Mouse (Mus musculus) spleen, postnatal 4 days (tissue): Measurements from ENCODE around the gene Castor1.
"Not testable (repeated sequence)": the region's sequence is repeated elsewhere in the genome, so short reads cannot be mapped to it uniquely, and the experiment has no call there.

Experiments used
- DNase-seq, 2 experiments: peaks; one replicate each; pipeline ENCODE4 v3.0.0; 2022; ENCODE audit warnings: low spot score in 2 of 2

Castor1 gene

GRCm38 (mm10) chr11:4217914-4218629 is at the start of gene Castor1:
Gene Castor1 (plus strand): TSS chr11:4218225.
- DNase-seq: peak; percentile 90 to 93

DNA sequence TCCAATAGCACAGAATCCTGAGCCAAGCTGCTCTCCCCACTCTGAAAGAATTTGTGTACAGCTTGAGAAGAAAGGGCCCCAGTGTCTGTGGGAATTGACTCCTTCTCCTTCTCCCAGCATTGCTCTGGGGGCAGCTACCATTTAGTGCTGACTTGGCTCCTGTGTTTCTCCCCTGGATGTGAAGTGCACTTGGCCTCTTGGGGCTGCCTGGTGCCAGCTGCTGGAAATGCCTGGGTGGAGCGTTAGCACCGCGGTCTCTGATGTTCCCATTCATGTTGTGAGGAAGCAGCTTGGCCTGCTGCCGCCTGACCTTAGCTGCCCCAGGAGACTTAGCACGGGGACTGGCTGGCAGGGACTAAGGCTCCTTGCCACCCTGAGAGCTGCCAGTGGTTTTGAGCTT is 43.4 kb upstream of the Castor1 start:
- DNase-seq: no peak

GRCm38 (mm10) chr11:4177716-4178115 is 40.3 kb upstream of the Castor1 start:
- DNase-seq: no peak

DNA sequence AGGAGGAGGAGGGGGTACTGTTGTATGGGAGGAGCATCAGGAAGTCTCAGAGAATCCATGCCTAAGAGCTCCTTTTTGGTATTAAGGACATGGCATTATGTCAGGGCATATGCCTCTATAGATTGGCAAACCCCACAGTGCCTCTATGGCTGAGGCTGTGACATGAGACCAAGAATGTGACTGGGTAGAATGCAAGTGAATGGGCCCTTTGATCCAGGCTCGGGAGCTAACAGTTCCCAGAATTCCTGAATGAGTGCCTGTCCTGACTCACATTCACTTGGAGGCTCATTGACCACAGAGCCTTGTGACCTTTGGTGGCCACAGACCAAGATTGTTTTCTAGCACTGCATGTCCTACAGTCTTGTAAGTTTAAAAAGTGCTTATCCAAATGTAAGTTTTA is 36.0 kb upstream of the Castor1 start:
- DNase-seq: no peak

DNA sequence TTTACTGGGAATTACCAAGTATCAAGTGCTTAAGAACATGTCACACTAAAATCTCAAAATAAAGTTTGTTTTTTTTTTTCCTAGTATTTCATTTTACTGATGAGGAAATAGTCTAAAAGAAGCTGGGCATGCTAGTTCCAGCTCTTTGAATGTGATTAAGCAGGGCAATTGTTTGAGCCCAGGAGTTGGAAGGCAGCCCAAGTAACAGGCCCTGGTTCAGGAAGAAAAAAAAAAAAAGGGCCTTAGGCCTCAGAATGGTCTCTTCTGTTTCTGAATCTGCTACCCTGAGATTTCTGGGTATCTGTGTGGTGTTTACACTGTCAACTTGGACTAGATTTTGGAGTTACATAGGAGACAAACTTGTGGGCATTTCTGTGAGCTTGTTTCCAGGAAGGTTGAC is 34.5 kb upstream of the Castor1 start:
- no peak for DNase-seq

DNA sequence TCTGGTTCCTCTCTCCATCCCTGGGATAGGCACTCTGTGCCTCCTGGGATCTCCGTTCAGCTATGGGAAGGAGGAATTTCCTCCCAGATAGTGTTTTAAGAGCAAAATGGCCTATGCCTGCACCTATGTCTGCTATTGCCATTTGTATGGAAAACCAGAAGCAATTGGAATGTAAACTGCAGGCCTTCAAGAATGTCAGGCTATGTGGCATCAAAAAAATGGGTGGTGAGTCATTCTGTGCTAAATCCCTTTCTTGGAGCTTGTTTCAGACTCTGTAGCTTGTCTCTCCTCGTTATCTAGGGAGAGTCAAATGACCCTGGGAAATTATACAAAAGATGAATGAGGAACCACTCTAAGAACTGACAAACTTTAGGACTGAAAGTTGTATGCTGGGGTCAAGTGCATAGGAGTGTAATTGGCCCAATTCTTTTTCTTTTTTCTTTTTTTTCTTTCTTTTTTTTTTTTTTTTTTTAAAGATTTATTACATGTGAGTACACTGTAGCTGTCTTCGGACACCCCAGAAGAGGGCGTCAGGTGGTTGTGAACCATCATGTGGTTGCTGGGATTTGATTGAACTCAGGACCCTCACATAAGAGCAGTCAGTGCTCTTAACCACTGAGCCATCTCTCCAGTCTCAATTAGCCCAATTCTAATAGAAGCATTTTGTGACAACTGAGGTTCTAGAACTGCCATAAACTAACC is 33.6 kb upstream of the Castor1 start:
- DNase-seq: no peak

DNA sequence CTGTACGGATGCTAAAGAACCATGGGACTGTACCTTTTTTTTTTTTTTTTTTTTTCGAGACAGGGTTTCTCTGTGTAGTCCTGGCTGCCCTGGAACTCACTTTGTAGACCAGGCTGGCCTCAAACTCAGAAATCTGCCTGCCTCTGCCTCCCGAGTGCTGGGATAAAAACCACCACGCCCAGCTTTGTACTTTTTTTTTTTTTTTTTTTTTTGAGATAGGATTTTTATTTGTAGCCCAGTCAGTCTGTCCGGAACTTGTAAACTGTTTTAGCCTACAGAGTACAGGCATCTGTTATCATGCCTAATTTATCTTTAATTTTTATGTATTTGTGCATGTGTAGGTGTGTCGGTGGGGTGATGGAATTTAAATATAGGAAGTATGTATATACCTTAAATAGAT is 32.5 kb upstream of the Castor1 start:
- not testable (repeated sequence) for DNase-seq

DNA sequence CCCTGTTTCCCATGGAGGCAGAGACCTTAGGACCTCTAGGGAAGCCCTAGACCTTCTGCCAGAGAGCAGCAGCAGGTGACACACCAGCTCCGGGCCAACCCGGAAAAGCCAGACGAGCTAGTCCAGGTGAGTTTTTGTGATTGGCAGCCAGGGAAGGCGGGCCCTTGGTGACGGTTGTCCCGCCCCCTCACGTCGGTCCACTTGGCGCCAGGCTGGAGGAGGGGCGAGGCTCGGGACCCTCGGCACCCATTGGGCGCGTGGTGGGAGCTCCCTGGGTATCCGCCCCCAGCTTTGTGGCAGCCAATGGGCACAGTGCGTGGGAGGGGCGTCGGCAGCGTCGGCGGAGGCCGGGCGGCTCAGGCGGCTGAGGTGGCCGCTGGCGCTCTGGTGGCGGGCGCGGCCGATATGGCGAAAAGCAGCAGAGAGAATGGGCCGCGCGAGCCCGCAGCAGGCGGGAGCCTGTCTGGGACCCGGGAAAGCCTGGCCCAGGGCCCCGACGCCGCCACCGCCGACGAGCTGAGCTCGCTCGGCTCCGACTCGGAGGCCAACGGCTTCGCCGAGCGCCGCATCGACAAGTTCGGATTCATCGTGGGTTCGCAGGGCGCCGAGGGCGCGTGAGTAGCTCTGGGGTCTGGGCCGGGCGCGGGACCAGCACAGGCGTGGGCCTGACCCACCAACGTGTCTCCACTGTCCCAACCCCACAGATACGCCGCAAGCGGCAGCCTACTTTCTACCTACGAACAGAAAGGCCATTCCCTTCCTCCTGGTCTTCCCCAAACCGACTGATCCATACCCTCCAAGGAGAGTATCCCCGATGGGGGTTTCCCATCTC is 31.3 kb upstream of the Castor1 start, which contains the start of gene Tbc1d10a:
Tbc1d10a (plus strand) TSS at position 304 of the 832 bp plus-strand sequence.
- peak; percentile 98 to 99 for DNase-seq

- no peak for DNase-seq
These were observed 30.7 kb upstream of the Castor1 start for GRCm38 (mm10) chr11:4187318-4187700.

DNA sequence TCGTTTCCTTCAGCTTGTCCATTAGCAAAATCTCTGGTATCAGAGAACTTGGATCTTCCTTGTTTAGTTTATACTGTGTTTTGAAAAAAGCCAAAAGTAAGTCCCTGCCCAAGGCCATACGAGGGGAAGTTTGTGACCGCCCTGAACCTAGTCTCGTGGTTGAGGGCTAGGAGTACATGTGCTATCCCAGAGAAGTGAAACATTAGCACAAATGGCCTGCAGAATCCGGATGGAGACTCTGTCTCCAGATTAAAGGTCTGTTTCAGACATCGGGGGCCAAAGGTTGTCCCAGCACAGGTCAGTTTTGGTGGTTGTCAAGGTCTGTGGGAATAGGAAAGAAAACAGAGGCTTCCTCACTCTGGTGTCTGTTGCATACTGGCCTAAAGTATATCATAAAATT is 28.8 kb upstream of the Castor1 start:
- DNase-seq: no peak

DNA sequence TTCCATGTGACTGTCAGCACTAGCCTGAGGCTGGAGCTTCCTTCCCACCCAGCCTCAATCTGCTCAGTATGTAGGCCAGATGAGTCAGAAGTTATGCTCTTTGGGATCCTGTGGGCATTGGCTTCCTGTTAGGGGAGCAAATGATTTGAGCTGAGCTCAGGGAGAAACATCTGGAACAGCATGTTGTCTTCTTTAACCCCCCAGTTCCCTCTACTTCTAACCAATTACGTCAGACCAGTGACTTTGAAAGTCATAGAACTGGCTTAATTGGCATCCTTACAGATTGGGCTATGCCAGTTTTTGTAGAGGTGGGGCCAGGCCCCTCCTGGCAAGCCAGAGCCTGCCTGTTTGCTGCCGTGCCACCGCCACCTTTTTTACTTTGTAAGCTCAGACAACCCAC is 27.3 kb upstream of the Castor1 start:
- no peak for DNase-seq

- DNase-seq: no peak
These were observed 25.3 kb upstream of the Castor1 start for GRCm38 (mm10) chr11:4192757-4193156.

DNA sequence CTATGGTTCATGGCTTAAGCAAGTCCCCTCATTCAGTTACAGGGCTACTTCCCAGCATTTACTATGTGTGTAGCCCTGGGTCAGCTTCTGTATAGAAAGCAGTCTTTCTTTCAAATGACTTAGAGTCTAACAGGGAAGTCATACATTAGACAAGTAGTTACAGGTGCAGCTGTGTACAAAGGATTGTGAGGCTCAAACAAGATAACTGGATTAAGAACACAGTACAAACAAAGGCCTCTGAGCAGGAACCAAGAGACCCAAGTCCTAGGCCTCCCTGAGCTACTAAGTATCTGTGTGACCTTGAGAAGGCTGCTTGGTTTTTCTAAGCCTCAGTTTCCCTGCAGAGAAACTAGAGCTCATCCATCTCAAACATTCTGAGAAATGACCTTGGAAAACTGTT is 24.6 kb upstream of the Castor1 start:
- DNase-seq: no peak

- no peak for DNase-seq
These were observed 22.4 kb upstream of the Castor1 start for GRCm38 (mm10) chr11:4195597-4196031.

- DNase-seq: no peak
These were observed 21.4 kb upstream of the Castor1 start for GRCm38 (mm10) chr11:4196636-4197035.

DNA sequence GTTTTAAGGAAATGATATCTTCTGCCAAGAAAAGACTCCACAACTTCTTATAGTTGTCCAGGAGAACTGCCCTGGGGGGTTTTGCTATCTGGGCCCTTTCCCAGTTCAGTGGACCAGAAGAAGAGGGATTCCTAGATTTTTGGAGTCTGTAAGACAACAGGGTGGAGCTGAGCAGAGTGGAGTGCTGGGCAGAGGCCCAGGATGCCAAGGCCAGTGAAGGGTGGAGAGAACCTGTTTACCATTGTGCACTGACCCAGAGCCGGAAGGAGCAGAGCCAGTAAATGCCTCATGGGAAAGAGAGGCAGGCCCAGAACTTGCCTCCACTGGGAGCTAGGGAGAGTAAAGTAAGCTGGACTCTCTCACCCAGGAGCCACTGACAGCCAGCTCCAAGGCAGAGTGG is 20.3 kb upstream of the Castor1 start:
- no peak for DNase-seq

DNA sequence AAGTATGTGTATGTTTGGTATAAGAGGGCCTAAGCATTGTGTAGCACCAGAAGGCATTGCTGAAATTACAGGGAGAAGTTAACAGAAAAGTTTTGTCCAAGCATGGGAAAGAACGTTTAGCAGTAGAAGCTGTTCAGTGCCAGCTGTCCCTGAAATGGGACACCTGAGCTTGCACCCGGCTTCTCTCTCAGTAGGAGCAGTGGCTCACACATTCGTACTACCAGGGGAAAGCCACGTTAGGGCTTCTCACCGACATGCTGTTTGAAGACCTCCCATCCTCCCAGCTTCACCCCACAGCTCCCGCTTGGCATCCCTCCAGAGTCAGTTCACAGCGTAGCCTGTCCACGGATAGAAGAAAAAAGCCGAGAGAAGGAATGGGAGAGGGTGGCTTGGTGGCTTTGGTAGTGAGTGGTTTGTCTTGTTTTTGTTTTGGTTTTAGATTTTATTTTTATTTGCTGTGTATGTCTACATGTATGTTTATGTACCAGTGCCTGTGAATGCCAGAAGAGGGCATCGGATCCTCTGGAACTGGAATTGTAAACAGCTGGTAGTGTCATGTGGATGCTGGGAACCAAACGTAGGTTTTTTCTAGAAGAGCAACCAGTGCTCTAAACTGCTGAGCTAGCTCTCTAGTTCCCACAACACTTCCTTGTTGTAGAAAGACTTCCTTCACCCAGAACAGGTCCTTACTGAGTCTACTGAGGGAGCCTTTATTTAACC is 15.9 kb upstream of the Castor1 start:
- no peak for DNase-seq

DNA sequence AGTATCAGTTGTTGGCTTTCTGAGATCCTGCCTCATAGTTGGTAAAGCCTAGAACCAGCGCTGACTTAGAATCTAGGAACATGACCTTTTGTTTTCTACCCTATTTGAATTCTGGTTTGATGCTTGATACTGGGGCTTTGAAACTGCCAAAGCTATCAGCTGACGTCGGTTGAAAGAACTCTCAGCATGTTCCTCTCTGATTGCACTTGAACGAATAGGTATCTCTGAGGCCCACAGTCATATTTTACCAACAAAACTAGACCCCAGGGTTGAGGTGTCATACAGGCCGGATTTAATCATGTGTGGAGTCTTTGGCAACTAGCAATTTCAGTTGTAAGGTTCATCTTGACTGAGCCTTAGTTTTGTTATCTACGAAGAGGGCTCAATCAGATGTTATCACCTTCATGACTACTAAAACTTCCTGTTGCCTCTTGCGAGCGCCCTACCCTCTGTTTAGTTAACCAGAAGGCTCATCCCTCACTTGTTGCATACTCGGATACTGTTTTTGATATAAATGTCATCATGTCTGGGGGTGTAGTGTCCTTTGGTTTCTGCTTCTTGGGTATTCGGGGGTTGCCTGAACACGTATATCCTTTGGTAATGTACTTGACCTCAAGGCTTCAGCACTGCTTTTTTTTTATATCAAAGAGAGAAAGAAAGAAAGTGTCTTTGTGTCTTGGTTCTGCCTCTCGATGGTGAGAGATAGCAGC is 14.9 kb upstream of the Castor1 start:
- DNase-seq: no peak

DNA sequence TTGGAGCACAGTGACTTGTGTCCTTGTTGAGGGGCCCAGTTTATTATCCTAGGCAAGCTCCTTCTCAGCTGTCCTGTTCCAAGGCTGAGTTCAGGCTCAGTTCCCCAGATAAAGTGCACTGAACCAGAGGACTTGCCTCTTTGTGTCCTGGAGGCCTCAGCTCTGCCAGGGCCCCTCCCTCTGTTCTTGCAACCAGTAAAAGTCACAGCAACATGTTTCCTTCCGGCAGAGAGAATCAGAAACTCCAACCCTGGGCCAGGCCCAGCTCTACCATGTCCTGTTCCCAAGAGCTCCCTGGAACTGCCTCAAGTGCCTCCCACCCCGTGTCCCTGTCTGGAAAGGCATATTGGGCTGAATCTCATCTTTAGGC is 14.3 kb upstream of the Castor1 start:
- DNase-seq: peak; percentile 34 to 65

DNA sequence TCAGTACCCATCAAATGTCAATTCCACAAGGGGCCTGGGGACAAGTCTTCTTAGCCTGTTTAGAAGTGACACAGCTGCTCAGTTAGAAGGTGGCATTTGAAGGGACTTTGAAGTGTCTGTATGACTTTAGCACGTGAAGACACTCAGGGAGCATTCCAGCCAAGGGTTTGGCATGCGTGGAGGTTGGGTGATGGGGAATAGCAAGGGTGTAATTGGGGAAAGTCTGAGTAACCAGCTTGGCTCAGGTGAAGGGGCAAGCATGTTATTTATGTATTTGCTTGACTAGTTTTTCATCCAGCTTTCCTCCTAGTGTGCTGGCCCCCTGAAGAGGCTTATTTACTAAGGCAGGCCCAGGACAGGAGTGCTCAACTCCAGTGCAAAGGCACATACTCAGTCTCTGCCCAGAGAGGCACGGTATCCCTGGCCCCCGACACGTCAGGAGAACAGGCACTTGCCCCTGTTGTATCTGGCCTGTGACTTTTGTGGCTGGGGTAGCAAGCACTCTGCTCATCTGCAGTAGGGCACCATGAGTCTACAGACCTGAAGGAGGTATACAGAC is 12.8 kb upstream of the Castor1 start:
- DNase-seq: no peak

DNA sequence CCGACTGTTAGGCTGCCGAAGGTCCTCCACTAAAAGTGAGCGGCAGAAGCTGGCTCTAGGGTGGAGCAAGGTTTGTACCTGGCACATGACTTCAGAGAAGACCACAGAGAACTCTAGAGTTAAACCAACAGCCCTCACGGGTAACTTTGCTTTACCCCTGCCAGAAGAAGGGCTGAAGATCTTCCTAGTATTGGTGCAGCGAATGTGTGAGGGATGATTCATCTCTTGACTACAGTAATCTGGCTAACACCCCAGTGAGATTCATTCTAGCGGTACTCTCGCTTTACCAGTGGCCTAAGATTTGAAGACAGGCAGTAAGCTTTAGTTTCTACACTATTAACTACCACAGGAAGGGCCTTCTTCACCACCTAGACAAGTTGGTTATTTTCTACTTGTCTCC is 12.1 kb upstream of the Castor1 start:
- no peak for DNase-seq
